Mouse (Mus musculus): Measurements from ENCODE around the gene Lonp1.

The Lonp1 gene

GRCm38 (mm10) chr17:56626754-56627470 is at the start of gene Lonp1:
TSS of gene Lonp1 (minus strand) at chr17:56626887.
- in situ Hi-C loops (cut with MseI, MboI), result no loop called here

- in situ Hi-C loops (cut with MseI, MboI), result no loop called here
These were observed 47.1 kb upstream of the Lonp1 start for GRCm38 (mm10) chr17:56673647-56674416.

GRCm38 (mm10) chr17:56672941-56673646 is 46.4 kb upstream of the Lonp1 start, which contains the start of gene Ranbp3:
TSS of gene Ranbp3 (plus strand) at chr17:56673294.
- in situ Hi-C loops (cut with MseI, MboI), result no loop called here

GRCm38 (mm10) chr17:56669766-56670165 is 43.1 kb upstream of the Lonp1 start:
- in situ Hi-C loops (cut with MseI, MboI), result loop anchor here (5.0 kb wide), 2 partner anchors 37 to 52 kb away; no protein-coding TSS in a partner anchor

GRCm38 (mm10) chr17:56668384-56669144 is 41.9 kb upstream of the Lonp1 start:
- in situ Hi-C loops (cut with MseI, MboI), result loop anchor here (5.0 kb wide), 2 partner anchors 36 to 51 kb away; no protein-coding TSS in a partner anchor

- in situ Hi-C loops (cut with MseI, MboI), result loop anchor here (5.0 kb wide), 2 partner anchors 35 to 50 kb away; no protein-coding TSS in a partner anchor
These were observed 40.9 kb upstream of the Lonp1 start for GRCm38 (mm10) chr17:56667591-56667990.

GRCm38 (mm10) chr17:56666384-56666783 is 39.7 kb upstream of the Lonp1 start:
- in situ Hi-C loops (cut with MseI, MboI), result loop anchor here (5.0 kb wide), 2 partner anchors 34 to 49 kb away; no protein-coding TSS in a partner anchor

- in situ Hi-C loops (cut with MseI, MboI), result no loop called here
These were observed 37.6 kb upstream of the Lonp1 start for GRCm38 (mm10) chr17:56664333-56664732.

GRCm38 (mm10) chr17:56663659-56664058 is 37.0 kb upstream of the Lonp1 start:
- in situ Hi-C loops (cut with MseI, MboI), result no loop called here

- in situ Hi-C loops (cut with MseI, MboI), result no loop called here
These were observed 29.5 kb upstream of the Lonp1 start for GRCm38 (mm10) chr17:56656171-56656570.

- in situ Hi-C loops (cut with MseI, MboI), result no loop called here
These were observed 28.6 kb upstream of the Lonp1 start for GRCm38 (mm10) chr17:56655311-56655710.

GRCm38 (mm10) chr17:56654771-56655170 is 28.1 kb upstream of the Lonp1 start:
- in situ Hi-C loops (cut with MseI, MboI), result no loop called here

- in situ Hi-C loops (cut with MseI, MboI), result no loop called here
These were observed 25.1 kb upstream of the Lonp1 start for GRCm38 (mm10) chr17:56651801-56652200.

GRCm38 (mm10) chr17:56647546-56647945 is 20.9 kb upstream of the Lonp1 start:
- in situ Hi-C loops (cut with MseI, MboI), result no loop called here

- in situ Hi-C loops (cut with MseI, MboI), result no loop called here
These were observed 16.6 kb upstream of the Lonp1 start for GRCm38 (mm10) chr17:56643237-56643636.

GRCm38 (mm10) chr17:56634023-56634422 is 7.3 kb upstream of the Lonp1 start:
- in situ Hi-C loops (cut with MseI, MboI), result loop anchor here in 1 of 2 experiments (5.0 kb wide), 1 partner anchor 33 kb away; no protein-coding TSS in a partner anchor

- in situ Hi-C loops (cut with MseI, MboI), result loop anchor here in 1 of 2 experiments (5.0 kb wide), 1 partner anchor 35 kb away; no protein-coding TSS in a partner anchor
These were observed 5.1 kb upstream of the Lonp1 start for GRCm38 (mm10) chr17:56631807-56632206.

GRCm38 (mm10) chr17:56629800-56630781 is 3.4 kb upstream of the Lonp1 start:
- in situ Hi-C loops (cut with MseI, MboI), result loop anchor here in 1 of 2 experiments (5.0 kb wide), 1 partner anchor 37 kb away; no protein-coding TSS in a partner anchor

GRCm38 (mm10) chr17:56627530-56628277 is 1.0 kb upstream of the Lonp1 start, which contains the start of gene Catsperd:
TSS of gene Catsperd (plus strand) at chr17:56628143.
- in situ Hi-C loops (cut with MseI, MboI), result no loop called here

Measured in mouse trophoblast stem cell (cell line).